ENCODE assay signal across 9 mouse cellular contexts in genomic region chr15:97195628-97196027, GRCm38 (mm10). TPM values are rescaled to one million over a fixed set of nuclear protein-coding genes. Genes with fewer than 3 reads are reported as not detected.
DNase-seq lines count a peak whose midpoint lies in the region; ATAC-seq and TF ChIP-seq lines count a peak whose summit lies in the region.
"Had no signal": no experiment of that assay in that cellular context is flagged by ENCODE, and none has a peak within 500 bp of the region (broad histone marks: within the 10 kb centered on the region; RNA-seq: fewer than 3 reads in every experiment).

No protein-coding gene starts in this region.

- no peak overlapping the region for H3K4me3 ChIP-seq in hindbrain, embryonic 10.5 days
- H3K4me3 ChIP-seq in hindbrain, embryonic 12.5 days, result no peak overlapping the region
- no peak overlapping the region for H3K4me3 ChIP-seq in stomach, postnatal 0 days (ENCODE audit: low read depth, low read length)
- H3K4me3 ChIP-seq: liver, embryonic 15.5 days had no signal

- POLR2A ChIA-PET in Patski (lab: Charles Lee), result no interaction called here

- CTCF ChIA-PET in Patski (lab: Charles Lee), result interaction anchor here (1.2 kb wide), 1 partner anchor 40 kb away, joined by 3 read pairs; no protein-coding TSS in a partner anchor

- peak; percentile 68 for TF ChIP-seq CTCF in Patski (IDR thresholded peaks at IDR 0.05)
- TF ChIP-seq CTCF in stomach, postnatal 0 days (IDR thresholded peaks at IDR 0.05; ENCODE audit: low read depth), result peak; percentile 82

- no peaks in the 10 kb centered on the region for H3K9me3 ChIP-seq in hindbrain, embryonic 10.5 days
- H3K9me3 ChIP-seq in hindbrain, embryonic 12.5 days (replicated peaks), result no peaks in the 10 kb centered on the region; the same call in 1 of the 2 replicates
- no peaks in the 10 kb centered on the region for H3K9me3 ChIP-seq in stomach, postnatal 0 days (ENCODE audit: control insufficient read depth, low read length)
- H3K9me3 ChIP-seq: liver, embryonic 15.5 days had no signal

- ATAC-seq in hindbrain, embryonic 12.5 days (ENCODE audit: low FRiP score), result no peak
- ATAC-seq in Patski, result peak; percentile 54
- ATAC-seq in stomach, postnatal 0 days (ENCODE audit: low FRiP score, low TSS enrichment), result no peak

- peaks cover under 1% of the 10 kb centered on the region; the same call in 1 of the 2 replicates for H3K4me1 ChIP-seq in hindbrain, embryonic 10.5 days (replicated peaks)
- no peaks in the 10 kb centered on the region for H3K4me1 ChIP-seq in hindbrain, embryonic 12.5 days
- no peaks in the 10 kb centered on the region for H3K4me1 ChIP-seq in stomach, postnatal 0 days (replicated peaks; ENCODE audit: control insufficient read depth, insufficient read depth)
- H3K4me1 ChIP-seq: liver, embryonic 15.5 days had no signal

- WGBS in hindbrain, embryonic 10.5 days, result 2% methylated on average over 1 of the region's 1 CpGs
- 0% methylated on average over 1 of the region's 1 CpGs for WGBS in hindbrain, embryonic 12.5 days
- WGBS in stomach, postnatal 0 days, result 3% methylated on average over 1 of the region's 1 CpGs

- no peaks in the 10 kb centered on the region for H3K27me3 ChIP-seq in hindbrain, embryonic 10.5 days (ENCODE audit: insufficient read depth, poor library complexity, severe bottlenecking)
- H3K27me3 ChIP-seq in hindbrain, embryonic 12.5 days, result no peaks in the 10 kb centered on the region
- H3K27me3 ChIP-seq in Patski, result no peaks in the 10 kb centered on the region
- no peaks in the 10 kb centered on the region for H3K27me3 ChIP-seq in stomach, postnatal 0 days (ENCODE audit: control insufficient read depth, insufficient read depth, low read length)
- H3K27me3 ChIP-seq: liver, embryonic 15.5 days had no signal

- no peak overlapping the region for H3K4me2 ChIP-seq in hindbrain, embryonic 12.5 days (replicated peaks)
- no peak overlapping the region for H3K4me2 ChIP-seq in stomach, postnatal 0 days (replicated peaks; ENCODE audit: low read depth)
- H3K4me2 ChIP-seq: liver, embryonic 15.5 days had no signal

- DNase-seq in hindbrain, embryonic 10.5 days (ENCODE audit: low spot score), result peak; percentile 30
- peak; percentile 72 for DNase-seq in CD4-positive helper T cell, adult 2 months (ENCODE audit: low read depth, low spot score)
- DNase-seq in Patski (ENCODE audit: low read depth, low spot score), result no peak
- DNase-seq in forelimb bud, embryonic 11.5 days (ENCODE audit: low read depth, low spot score), result peak; percentile 81
- peak; percentile 12 for DNase-seq in left cerebral cortex, postnatal 4 days
- DNase-seq in stomach, postnatal 0 days (ENCODE audit: low spot score), result peak; percentile 19
- no peak for DNase-seq in ovary, adult 18-20 months (ENCODE audit: low spot score)

- H3K36me3 ChIP-seq in hindbrain, embryonic 10.5 days, result no peaks in the 10 kb centered on the region
- no peaks in the 10 kb centered on the region for H3K36me3 ChIP-seq in hindbrain, embryonic 12.5 days
- H3K36me3 ChIP-seq in stomach, postnatal 0 days (ENCODE audit: control insufficient read depth, insufficient read depth, low read length), result no peaks in the 10 kb centered on the region
- H3K36me3 ChIP-seq: liver, embryonic 15.5 days had no signal

- no peak for TF ChIP-seq EP300 in stomach, postnatal 0 days (optimal IDR thresholded peaks at IDR 0.05)

- in situ Hi-C loops in Patski (cut with MboI; ENCODE audit: low pct_unique_long_range_greater_than_20kb), result loop anchor here (5.0 kb wide), 2 partner anchors 42 to 472 kb away; no protein-coding TSS in a partner anchor

- no peak overlapping the region for H3K9ac ChIP-seq in hindbrain, embryonic 12.5 days
- no peak overlapping the region for H3K9ac ChIP-seq in stomach, postnatal 0 days (ENCODE audit: low read length)
- H3K9ac ChIP-seq: liver, embryonic 15.5 days had no signal

- intact Hi-C loops in left cerebral cortex, postnatal 4 days (cut with DNase I), result loop anchor here (2.0 kb wide), 1 partner anchor 469 kb away; no protein-coding TSS in a partner anchor

- H3K27ac ChIP-seq in hindbrain, embryonic 10.5 days, result no peak overlapping the region
- no peak overlapping the region for H3K27ac ChIP-seq in hindbrain, embryonic 12.5 days
- no peak overlapping the region for H3K27ac ChIP-seq in stomach, postnatal 0 days (replicated peaks)
- H3K27ac ChIP-seq: liver, embryonic 15.5 days had no signal

RNA-seq across cellular contexts. Expression of gene Pced1b, which starts 51.3 kb away (rescaled TPM):
- 3.4 and 3.5 TPM in 2 replicates for polyA plus RNA-seq in hindbrain, embryonic 10.5 days (2016; fragmentation: Nextera tagmentation; extraction: Ambion mirVana)
- polyA plus RNA-seq in hindbrain, embryonic 12.5 days (2016; fragmentation: Nextera tagmentation; extraction: Ambion mirVana), result 2.7 and 3.5 TPM in 2 replicates
- 10.7 TPM for polyA plus RNA-seq in Patski (2021)
- total RNA-seq in left cerebral cortex, postnatal 4 days (2021), result 1 to 10 TPM; 9.4 to 9.6 TPM
- 1.6 and 1.8 TPM in 2 replicates for polyA plus RNA-seq in stomach, postnatal 0 days (2015; fragmentation: Nextera tagmentation; extraction: Ambion mirVana)

RNA-seq across cellular contexts. Expression of gene Amigo2, which starts 51.5 kb away (rescaled TPM):
- 5.0 and 5.9 TPM in 2 replicates for polyA plus RNA-seq in hindbrain, embryonic 10.5 days (2016; fragmentation: Nextera tagmentation; extraction: Ambion mirVana)
- 8.0 and 9.1 TPM in 2 replicates for polyA plus RNA-seq in hindbrain, embryonic 12.5 days (2016; fragmentation: Nextera tagmentation; extraction: Ambion mirVana)
- 4.5 TPM for polyA plus RNA-seq in Patski (2021)
- 10 to 100 TPM; 11.1 to 13.0 TPM for total RNA-seq in left cerebral cortex, postnatal 4 days (2021)
- polyA plus RNA-seq in stomach, postnatal 0 days (2015; fragmentation: Nextera tagmentation; extraction: Ambion mirVana), result 2.6 and 2.9 TPM in 2 replicates

Comparison
In these comparisons a context has a peak if more than half of its experiments do, and no peak if none do; other contexts are left out.
1. DNase-seq: peak in hindbrain, embryonic 10.5 days (single experiment), CD4-positive helper T cell, adult 2 months (single experiment), forelimb bud, embryonic 11.5 days (single experiment), left cerebral cortex, postnatal 4 days (single experiment) and stomach, postnatal 0 days (single experiment); none in Patski (single experiment) and ovary, adult 18-20 months (single experiment).